Mouse (Mus musculus) intestine, postnatal 0 days (tissue): ENCODE measurements around the gene Pgp. TPM values are rescaled to one million over a fixed set of nuclear protein-coding genes. Genes with fewer than 3 reads are reported as not detected.

ENCODE experiments used
- ATAC-seq: fragments of 200-750 bp; cut with Nextera tagmentation; 2 replicates; pipeline ENCODE4 v1.8.0; 2017; ENCODE audit warnings: mild to moderate bottlenecking, moderate TSS enrichment, moderate library complexity
- H3K27ac ChIP-seq: fragments of 300-500 bp; sonication (generic); 2 replicates; pipeline ENCODE4 v1.5.1; 2014; ENCODE audit warnings: mild to moderate bottlenecking, low read depth, low read length, moderate library complexity
- H3K27me3 ChIP-seq: fragments of 300-500 bp; sonication (generic); replicated peaks from 2 replicates; pipeline ENCODE4 v1.6.1; 2014; ENCODE audit warnings: low read length, mixed read lengths; ENCODE audit not compliant: control insufficient read depth, insufficient read depth
- H3K36me3 ChIP-seq: fragments of 300-500 bp; sonication (generic); 2 replicates; pipeline ENCODE4 v1.6.1; 2014; ENCODE audit warnings: mild to moderate bottlenecking, moderate library complexity; ENCODE audit not compliant: control insufficient read depth, insufficient read depth
- H3K4me1 ChIP-seq: fragments of 300-500 bp; sonication (generic); replicated peaks from 2 replicates; pipeline ENCODE4 v1.6.1; 2014; ENCODE audit warnings: antibody characterized with exemption, low read length, mixed read lengths; ENCODE audit not compliant: control insufficient read depth, insufficient read depth
- H3K4me2 ChIP-seq: fragments of 300-500 bp; sonication (generic); replicated peaks from 2 replicates; pipeline ENCODE4 v1.6.1; 2014; ENCODE audit warnings: low read depth, mild to moderate bottlenecking, moderate library complexity
- H3K4me3 ChIP-seq: fragments of 300-500 bp; sonication (generic); 2 replicates; pipeline ENCODE4 v1.5.1; 2014; ENCODE audit warnings: low read depth, low read length
- H3K9ac ChIP-seq: fragments of 300-500 bp; sonication (generic); 2 replicates; pipeline ENCODE4 v1.6.1; 2014; ENCODE audit warnings: mild to moderate bottlenecking, low read depth, low read length
- H3K9me3 ChIP-seq: fragments of 300-500 bp; sonication (generic); 2 replicates; pipeline ENCODE4 v1.6.1; 2016; ENCODE audit warnings: mixed run types; ENCODE audit not compliant: control insufficient read depth
- CTCF ChIP-seq: sonication (generic); IDR thresholded peaks from 2 replicates; pipeline ENCODE4 v1.5.1; 2016; ENCODE audit warnings: low read depth, mild to moderate bottlenecking, control low read depth, antibody characterized with exemption, moderate library complexity
- WGBS: fragments of 180-500 bp; shearing (Covaris S2); extraction: QIAGEN DNeasy Blood & Tissue Kit; methylation state at CpG from one replicate; pipeline ENCODE4 v1.1.7; 2014; 5-methylcytosine and 5-hydroxymethylcytosine counted together
- polyA plus RNA-seq: library from polyadenylated mRNA; unstranded; fragments of >200 nt; fragmentation: Nextera tagmentation; extraction: Ambion mirVana; gene quantifications from 2 replicates; pipeline ENCODE4 v1.2.1, GENCODE M21; 2015

Gene Pgp
- polyA plus RNA-seq, 1 experiment from 2014 or later = 64.5 TPM

GRCm38 (mm10) chr17:24427170-24427557 is 43.0 kb upstream of the Pgp start:
- peak overlapping the region; percentile 82 for H3K9ac ChIP-seq
- WGBS = 1% methylated on average over 8 of the region's 8 CpGs
- H3K27ac ChIP-seq = peak overlapping the region; percentile 93
- ATAC-seq = no peak
- no peaks in the 10 kb centered on the region for H3K27me3 ChIP-seq
- peaks cover 25% of the 10 kb centered on the region for H3K36me3 ChIP-seq
- H3K4me2 ChIP-seq = peak overlapping the region; percentile 77
- no peaks in the 10 kb centered on the region for H3K9me3 ChIP-seq
- H3K4me3 ChIP-seq = peak overlapping the region; percentile 66
- H3K4me1 ChIP-seq = no peaks in the 10 kb centered on the region
- no peak for TF ChIP-seq CTCF

GRCm38 (mm10) chr17:24429201-24429983 is 40.8 kb upstream of the Pgp start:
- Histone ChIP-seq H3K4me3 (no peak overlapping the region), H3K9me3 (no peaks in the 10 kb centered on the region), H3K27ac (peak overlapping the region; percentile 21; the same call in 1 of the 2 replicates), H3K4me1 (no peaks in the 10 kb centered on the region), H3K36me3 (peaks cover 16% of the 10 kb centered on the region), H3K4me2 (no peak overlapping the region), H3K27me3 (no peaks in the 10 kb centered on the region), H3K9ac (no peak overlapping the region)
- WGBS = 67% methylated on average over 14 of the region's 14 CpGs
- no peak for ATAC-seq
- no peak for TF ChIP-seq CTCF

DNA sequence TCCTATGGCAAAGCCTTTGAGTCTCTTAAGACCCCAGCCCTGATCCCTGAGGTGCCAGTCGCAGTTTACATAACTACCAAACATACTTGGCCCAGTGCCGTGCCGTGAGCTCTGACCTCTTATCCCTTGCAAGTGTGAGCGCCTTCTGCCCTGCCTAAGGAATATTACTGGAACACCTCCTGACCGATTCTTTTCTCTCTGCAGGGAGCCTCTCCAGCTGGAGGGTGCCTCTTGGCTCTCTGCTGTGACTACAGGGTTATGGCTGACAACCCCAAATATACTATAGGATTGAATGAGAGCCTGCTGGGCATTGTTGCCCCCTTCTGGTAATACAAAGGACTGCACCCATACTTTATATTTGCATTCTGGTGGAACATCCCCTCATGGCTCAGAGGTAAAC is 33.2 kb upstream of the Pgp start:
- Histone ChIP-seq H3K9me3 (no peaks in the 10 kb centered on the region), H3K9ac (no peak overlapping the region), H3K4me3 (no peak overlapping the region), H3K27me3 (no peaks in the 10 kb centered on the region), H3K27ac (no peak overlapping the region), H3K4me1 (no peaks in the 10 kb centered on the region), H3K4me2 (no peak overlapping the region), H3K36me3 (peaks cover 74% of the 10 kb centered on the region)
- no peak for ATAC-seq
- TF ChIP-seq CTCF = peak; percentile 85
- 73% methylated on average over 5 of the region's 5 CpGs for WGBS

GRCm38 (mm10) chr17:24440377-24440776 is 29.8 kb upstream of the Pgp start:
- WGBS = 88% methylated on average over 8 of the region's 8 CpGs
- Histone ChIP-seq H3K36me3 (peaks cover 77% of the 10 kb centered on the region), H3K4me1 (no peaks in the 10 kb centered on the region), H3K4me2 (no peak overlapping the region), H3K9ac (no peak overlapping the region), H3K4me3 (no peak overlapping the region), H3K9me3 (no peaks in the 10 kb centered on the region), H3K27me3 (no peaks in the 10 kb centered on the region), H3K27ac (peak overlapping the region; percentile 21; the same call in 1 of the 2 replicates)
- ATAC-seq = no peak
- TF ChIP-seq CTCF = no peak

DNA sequence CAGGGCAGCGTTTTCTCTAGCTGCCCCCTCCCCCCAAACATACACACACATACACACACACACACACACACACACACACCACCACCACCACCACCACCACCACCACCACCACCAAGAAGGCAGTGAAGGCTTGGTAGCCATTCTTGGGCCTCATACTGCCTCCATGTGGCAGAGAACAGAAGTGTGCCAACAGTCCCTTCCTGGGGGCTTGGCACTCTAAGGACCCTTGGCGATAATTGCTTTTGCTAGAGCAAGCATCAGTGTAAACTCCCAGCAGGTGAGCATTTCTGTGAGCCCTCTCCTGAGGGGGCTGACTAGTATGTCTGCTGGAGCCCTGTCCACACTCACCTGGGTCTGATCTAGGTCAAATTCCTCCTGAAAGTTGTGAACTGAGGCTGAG is 29.0 kb upstream of the Pgp start:
- ATAC-seq = no peak
- H3K27me3 ChIP-seq = no peaks in the 10 kb centered on the region
- no peak overlapping the region for H3K9ac ChIP-seq
- peaks cover 77% of the 10 kb centered on the region for H3K36me3 ChIP-seq
- TF ChIP-seq CTCF = peak; percentile 59
- H3K4me1 ChIP-seq = no peaks in the 10 kb centered on the region
- H3K4me2 ChIP-seq = no peak overlapping the region
- H3K27ac ChIP-seq = no peak overlapping the region
- H3K9me3 ChIP-seq = no peaks in the 10 kb centered on the region
- H3K4me3 ChIP-seq = no peak overlapping the region
- 56% methylated on average over 2 of the region's 2 CpGs for WGBS

GRCm38 (mm10) chr17:24442107-24442506 is 28.1 kb upstream of the Pgp start:
- H3K36me3 ChIP-seq = peaks cover 77% of the 10 kb centered on the region
- no peak overlapping the region for H3K4me3 ChIP-seq
- H3K27me3 ChIP-seq = no peaks in the 10 kb centered on the region
- no peaks in the 10 kb centered on the region for H3K4me1 ChIP-seq
- no peak overlapping the region for H3K9ac ChIP-seq
- no peak overlapping the region for H3K4me2 ChIP-seq
- WGBS = 59% methylated on average over 14 of the region's 14 CpGs
- H3K9me3 ChIP-seq = no peaks in the 10 kb centered on the region
- ATAC-seq = 0 out of 2 replicates have a peak, but pooled peaks have one; percentile 18
- peak overlapping the region; percentile 28; the same call in 1 of the 2 replicates for H3K27ac ChIP-seq
- TF ChIP-seq CTCF = no peak
